Mouse (Mus musculus) G1E (cell line): ENCODE measurements around the gene Best1.

Experiments used
- CTCF ChIP-seq: IDR thresholded peaks from 2 replicates; pipeline ENCODE4 v1.5.1; 2012; ENCODE audit warnings: low read depth, low read length, inconsistent platforms, mixed read lengths
- GATA1 ChIP-seq: IDR thresholded peaks from 2 replicates; pipeline ENCODE4 v1.6.1; 2012; ENCODE audit warnings: borderline replicate concordance, low read length, inconsistent platforms, mixed read lengths
- GATA2 ChIP-seq: IDR thresholded peaks from 2 replicates; pipeline ENCODE4 v1.6.1; 2012; ENCODE audit warnings: low read depth, low read length, inconsistent platforms, borderline replicate concordance
- POLR2AphosphoS5 ChIP-seq: IDR thresholded peaks from 2 replicates; pipeline ENCODE4 v1.6.1; 2012; ENCODE audit warnings: low read depth, low read length, inconsistent platforms; ENCODE audit not compliant: insufficient replicate concordance
- TAL1 ChIP-seq: conservative IDR thresholded peaks from 2 replicates; pipeline ENCODE4 v1.6.1; 2012; ENCODE audit warnings: low read depth, low read length, inconsistent platforms, mixed read lengths

DNA sequence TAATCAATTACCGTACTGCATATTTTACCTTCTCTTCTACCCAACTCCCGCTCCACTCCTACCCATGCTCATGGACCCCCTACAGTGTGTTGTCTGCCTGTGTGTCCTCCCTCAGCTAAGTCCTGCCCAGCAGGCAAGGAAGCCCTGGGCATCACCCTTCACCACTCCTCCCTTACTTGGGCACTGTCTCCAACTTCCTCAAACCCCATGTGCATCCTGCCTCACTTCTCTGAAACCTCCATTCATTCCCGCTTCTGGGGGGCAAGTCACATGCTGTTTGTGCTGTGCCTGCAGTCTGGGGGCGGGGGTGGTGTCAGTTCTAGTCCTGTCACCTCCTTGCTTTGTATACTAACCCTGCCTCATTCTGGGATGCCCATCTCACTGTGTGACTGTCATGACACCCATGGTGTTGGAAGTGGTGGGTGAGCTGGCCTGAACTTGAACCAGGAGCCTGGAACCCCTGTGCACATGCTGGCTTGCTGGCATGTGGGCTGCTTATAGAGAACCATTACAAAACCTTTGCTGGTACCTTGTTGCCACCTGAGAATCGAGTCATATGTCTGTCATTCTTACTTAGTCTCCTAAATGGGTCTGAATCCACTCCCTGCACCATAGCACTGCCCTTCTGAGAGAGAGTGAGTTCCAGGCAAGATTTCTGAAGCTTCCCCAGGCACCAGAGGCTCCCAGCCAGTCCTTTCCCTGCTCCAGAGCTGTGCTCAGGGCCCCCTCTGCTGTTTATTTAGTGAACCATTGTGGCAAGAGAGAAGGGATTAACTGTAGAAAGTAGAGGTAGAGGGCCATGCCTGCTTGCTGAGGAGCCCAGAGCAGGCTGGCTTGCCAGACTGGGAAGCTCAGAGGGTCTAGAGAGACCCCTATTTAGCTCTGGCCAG lies 21.2 kb upstream of the Best1 start:
- TF ChIP-seq CTCF (no peak), GATA1 (no peak), TAL1 (no peak), POLR2AphosphoS5 (no peak), GATA2 (no peak)
